Mouse (Mus musculus) heart, postnatal 0 days (tissue): ENCODE results near the gene Fry. TPM values are rescaled to one million over a fixed set of nuclear protein-coding genes. Genes with fewer than 3 reads are reported as not detected.

Source experiments
- ATAC-seq: fragments of 200-750 bp; cut with Nextera tagmentation; 2 replicates; pipeline ENCODE4 v1.8.0; 2017; ENCODE audit warnings: low read depth, moderate number of reproducible peaks, moderate library complexity; ENCODE audit not compliant: insufficient read depth
- DNase-seq: peaks from one replicate; pipeline ENCODE4 v3.0.0-alpha.2; 2016; ENCODE audit warnings: low spot score
- H3K27ac ChIP-seq: fragments of 300-500 bp; sonication (generic); 2 replicates; pipeline ENCODE4 v1.5.1; 2014; ENCODE audit warnings: low read depth, mild to moderate bottlenecking
- H3K27me3 ChIP-seq: fragments of 300-500 bp; sonication (generic); 2 replicates; pipeline ENCODE4 v1.6.1; 2014; ENCODE audit warnings: low read length, mixed read lengths; ENCODE audit not compliant: control insufficient read depth, insufficient read depth
- H3K36me3 ChIP-seq: fragments of 300-500 bp; sonication (generic); replicated peaks from 2 replicates; pipeline ENCODE4 v1.6.1; 2014; ENCODE audit warnings: low read length, mixed read lengths; ENCODE audit not compliant: control insufficient read depth, insufficient read depth
- H3K4me1 ChIP-seq: fragments of 300-500 bp; sonication (generic); 2 replicates; pipeline ENCODE4 v1.6.1; 2014; ENCODE audit warnings: antibody characterized with exemption; ENCODE audit not compliant: control insufficient read depth, insufficient read depth
- H3K4me2 ChIP-seq: fragments of 300-500 bp; sonication (generic); 2 replicates; pipeline ENCODE4 v1.6.1; 2014; ENCODE audit warnings: low read depth, mild to moderate bottlenecking, low read length, moderate library complexity
- H3K4me3 ChIP-seq: fragments of 300-500 bp; sonication (generic); 2 replicates; pipeline ENCODE4 v1.5.1; 2014; ENCODE audit warnings: low read depth, low read length
- H3K9ac ChIP-seq: fragments of 300-500 bp; sonication (generic); replicated peaks from 2 replicates; pipeline ENCODE4 v1.6.1; 2014; ENCODE audit warnings: low read depth, low read length, mixed read lengths
- H3K9me3 ChIP-seq: fragments of 300-500 bp; sonication (generic); replicated peaks from 2 replicates; pipeline ENCODE4 v1.6.1; 2016; ENCODE audit warnings: low read length; ENCODE audit not compliant: control insufficient read depth
- CTCF ChIP-seq: IDR thresholded peaks from 2 replicates; pipeline ENCODE4 v1.5.1; 2016; ENCODE audit warnings: antibody characterized with exemption, control low read depth, low read depth
- EP300 ChIP-seq: IDR thresholded peaks from 2 replicates; pipeline ENCODE4 v1.6.1; 2016; ENCODE audit warnings: antibody characterized with exemption, low read depth
- WGBS: fragments of 180-500 bp; shearing (Covaris S2); extraction: QIAGEN DNeasy Blood & Tissue Kit; methylation state at CpG from one replicate; pipeline ENCODE4 v1.1.7; 2014; 5-methylcytosine and 5-hydroxymethylcytosine counted together
- polyA plus RNA-seq: library from polyadenylated mRNA; unstranded; fragments of >200 nt; fragmentation: Nextera tagmentation; extraction: Ambion mirVana; gene quantifications from 2 replicates; pipeline ENCODE4 v1.2.1, GENCODE M21; 2015
- total RNA-seq: library from RNA; depleted of rRNA; stranded (reverse); fragments of >200 nt; gene quantifications from 2 replicates; pipeline ENCODE4 v1.2.3, GENCODE M21; 2014; ENCODE audit warnings: low replicate concordance; rRNA removed

The Fry gene
- total RNA-seq = 117 and 124 TPM in 2 replicates
- polyA plus RNA-seq = 30.3 and 31.8 TPM in 2 replicates

DNA sequence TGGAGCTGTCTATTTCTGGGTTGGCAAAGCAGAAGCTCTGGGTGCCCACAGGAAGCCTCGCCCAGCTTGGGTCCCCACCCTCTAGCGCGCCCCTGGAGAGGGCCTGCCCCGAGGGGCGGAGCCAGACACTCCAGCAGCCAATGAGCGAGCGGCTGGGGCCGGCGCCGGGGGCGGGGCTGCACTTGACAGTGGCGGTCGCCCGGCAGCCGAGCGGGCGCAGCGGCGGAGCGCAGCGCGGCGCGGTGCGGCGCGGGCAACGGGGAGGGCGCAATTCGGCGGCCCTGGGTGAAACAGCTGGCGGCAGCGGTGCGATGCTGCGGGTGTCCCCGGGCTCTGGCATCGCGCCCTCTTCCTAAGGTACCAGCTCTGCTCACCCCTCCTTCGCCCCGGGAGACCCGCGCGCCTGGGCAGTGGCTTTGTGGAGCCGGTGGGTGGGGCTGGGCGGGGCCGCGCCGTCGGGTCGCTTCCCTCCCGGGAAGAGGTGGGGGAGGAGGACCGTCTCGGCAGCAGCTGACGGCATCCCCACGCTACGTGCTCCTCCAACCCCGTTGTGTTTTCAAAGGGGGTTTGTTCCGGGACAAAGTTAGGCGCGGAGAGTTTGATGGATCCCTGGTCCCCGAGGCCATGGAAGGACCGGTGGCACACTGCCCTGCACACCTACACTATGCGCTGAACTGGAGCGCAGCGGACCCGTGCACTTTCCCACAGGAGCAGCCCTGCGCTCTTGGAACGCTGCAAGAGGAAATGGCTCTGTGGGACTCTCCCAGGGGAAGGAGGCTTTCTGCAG is at the start of gene Fry:
Fry (plus strand) TSS at position 191 of the 787 bp plus-strand sequence.
- H3K9me3 ChIP-seq = no peaks in the 10 kb centered on the region
- ATAC-seq (peak; percentile 98), DNase-seq (peak; percentile 91)
- under 1% methylated on average over 55 of the region's 68 CpGs for WGBS
- H3K27ac ChIP-seq = peak within 1 kb of the TSS; percentile 61
- TF ChIP-seq CTCF (no peak), EP300 (no peak)
- H3K9ac ChIP-seq = peak within 1 kb of the TSS; percentile 9; the same call in 1 of the 2 replicates
- no peaks in the 10 kb centered on the region for H3K36me3 ChIP-seq
- H3K4me2 ChIP-seq = peak within 1 kb of the TSS; percentile 65
- H3K4me1 ChIP-seq = peaks cover 12% of the 10 kb centered on the region; the same call in 1 of the 2 replicates
- peak within 1 kb of the TSS; percentile 57 for H3K4me3 ChIP-seq
- no peaks in the 10 kb centered on the region for H3K27me3 ChIP-seq

- WGBS = 13% methylated on average over 10 of the region's 10 CpGs
- H3K9ac ChIP-seq = no peak overlapping the region
- no peaks in the 10 kb centered on the region for H3K9me3 ChIP-seq
- H3K4me3 ChIP-seq = no peak overlapping the region
- H3K27me3 ChIP-seq = no peaks in the 10 kb centered on the region
- H3K36me3 ChIP-seq = no peaks in the 10 kb centered on the region
- no peaks in the 10 kb centered on the region for H3K4me1 ChIP-seq
- TF ChIP-seq EP300 = no peak
- TF ChIP-seq CTCF = peak; percentile 16
- DNase-seq (peak; percentile 52), ATAC-seq (no peak)
- no peak overlapping the region for H3K27ac ChIP-seq
- no peak overlapping the region for H3K4me2 ChIP-seq
These were observed 48.4 kb upstream of the Fry start for GRCm38 (mm10) chr5:150070086-150070485.

DNA sequence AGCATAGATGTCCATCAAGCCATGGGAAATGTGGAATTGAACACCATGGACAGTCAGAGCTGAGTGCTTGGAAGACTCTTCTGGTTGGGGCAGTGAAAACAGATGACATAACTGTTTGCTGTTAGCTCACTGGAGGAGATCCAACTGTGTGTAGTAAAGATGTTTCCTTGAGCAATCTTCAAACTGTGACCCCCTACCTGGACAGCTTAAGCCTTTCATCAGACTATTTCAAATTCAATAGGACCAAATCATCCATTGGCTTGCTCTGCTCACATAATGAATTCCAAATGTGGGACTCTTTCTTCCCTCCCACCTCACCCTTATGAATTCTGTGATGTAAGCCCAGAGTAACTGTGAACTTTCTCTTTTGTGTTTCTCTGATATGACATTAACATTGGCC is 46.7 kb upstream of the Fry start:
- Histone ChIP-seq H3K4me1 (no peaks in the 10 kb centered on the region), H3K27ac (no peak overlapping the region), H3K27me3 (no peaks in the 10 kb centered on the region), H3K36me3 (no peaks in the 10 kb centered on the region), H3K9me3 (no peaks in the 10 kb centered on the region), H3K4me3 (no peak overlapping the region), H3K9ac (no peak overlapping the region), H3K4me2 (no peak overlapping the region)
- DNase-seq = no peak
- TF ChIP-seq EP300 = no peak
- TF ChIP-seq CTCF = no peak
- ATAC-seq = no peak

- peak; percentile 67 for ATAC-seq
- no peak overlapping the region for H3K27ac ChIP-seq
These were observed 38.3 kb upstream of the Fry start for GRCm38 (mm10) chr5:150079866-150080797.

GRCm38 (mm10) chr5:150082696-150083095 is 35.7 kb upstream of the Fry start:
- no peaks in the 10 kb centered on the region for H3K27me3 ChIP-seq
- TF ChIP-seq CTCF (no peak), EP300 (no peak)
- no peak overlapping the region for H3K9ac ChIP-seq
- no peaks in the 10 kb centered on the region for H3K36me3 ChIP-seq
- no peak overlapping the region for H3K4me3 ChIP-seq
- ATAC-seq (no peak), DNase-seq (no peak)
- no peak overlapping the region for H3K4me2 ChIP-seq
- no peaks in the 10 kb centered on the region for H3K4me1 ChIP-seq
- H3K27ac ChIP-seq = no peak overlapping the region
- 82% methylated on average over 14 of the region's 14 CpGs for WGBS
- no peaks in the 10 kb centered on the region for H3K9me3 ChIP-seq

More at GRCm38 (mm10) chr5:150079866-150080797, 38.3 kb upstream of the Fry start:
- no peaks in the 10 kb centered on the region for H3K27me3 ChIP-seq
- H3K36me3 ChIP-seq = no peaks in the 10 kb centered on the region
- DNase-seq = peak; percentile 73
- 23% methylated on average over 12 of the region's 12 CpGs for WGBS
- no peaks in the 10 kb centered on the region for H3K9me3 ChIP-seq
- peak overlapping the region; percentile 40; the same call in 1 of the 2 replicates for H3K4me2 ChIP-seq
- no peak for TF ChIP-seq EP300
- H3K4me1 ChIP-seq = no peaks in the 10 kb centered on the region
- H3K9ac ChIP-seq = no peak overlapping the region
- no peak overlapping the region for H3K4me3 ChIP-seq
